Comparison of ENCODE assay signal across 9 mouse cellular contexts in genomic region chr19:8569453-8569863, GRCm38 (mm10). TPM values are rescaled to one million over a fixed set of nuclear protein-coding genes. Genes with fewer than 3 reads are reported as not detected.
A peak's percentile ranks its signal among the peaks of the same experiment; 100 is the strongest.
DNase-seq lines count a peak whose midpoint lies in the region; ATAC-seq and TF ChIP-seq lines count a peak whose summit lies in the region.
"Had no signal": no experiment of that assay in that cellular context is flagged by ENCODE, and none has a peak within 500 bp of the region (broad histone marks: within the 10 kb centered on the region; RNA-seq: fewer than 3 reads in every experiment).

No protein-coding gene starts in this region.

- peak; percentile 41 for TF ChIP-seq CTCF in E14TG2a.4 (conservative IDR thresholded peaks at IDR 0.05; ENCODE audit: low read length)
- TF ChIP-seq CTCF in hindbrain, postnatal 0 days (IDR thresholded peaks at IDR 0.05; ENCODE audit: low read depth) = peak; percentile 80

- peak overlapping the region; percentile 57 for H3K4me3 ChIP-seq in E14TG2a.4 (replicated peaks; ENCODE audit: low read length)
- H3K4me3 ChIP-seq in forebrain, embryonic 10.5 days = peak overlapping the region; percentile 42
- peak overlapping the region; percentile 24 for H3K4me3 ChIP-seq in hindbrain, postnatal 0 days (ENCODE audit: low read length)
- H3K4me3 ChIP-seq in liver, embryonic 13.5 days (replicated peaks) = no peak overlapping the region

- peak; percentile 56 for ATAC-seq in hindbrain, postnatal 0 days
- ATAC-seq in liver, embryonic 13.5 days (ENCODE audit: low read depth) = no peak

- H3K4me1 ChIP-seq in E14TG2a.4 (replicated peaks; ENCODE audit: low read depth, low read length) = peaks cover 29% of the 10 kb centered on the region
- peaks cover 14% of the 10 kb centered on the region for H3K4me1 ChIP-seq in forebrain, embryonic 10.5 days
- no peaks in the 10 kb centered on the region for H3K4me1 ChIP-seq in hindbrain, postnatal 0 days (ENCODE audit: insufficient read depth, low read length)
- H3K4me1 ChIP-seq in liver, embryonic 13.5 days (replicated peaks) = peaks cover 8% of the 10 kb centered on the region

- H3K9ac ChIP-seq in hindbrain, postnatal 0 days (replicated peaks; ENCODE audit: low read length) = no peak overlapping the region
- no peak overlapping the region for H3K9ac ChIP-seq in liver, embryonic 13.5 days

- peaks cover 6% of the 10 kb centered on the region; the same call in 1 of the 2 replicates for H3K27me3 ChIP-seq in E14TG2a.4 (ENCODE audit: insufficient read depth, low read length)
- H3K27me3 ChIP-seq in forebrain, embryonic 10.5 days (ENCODE audit: poor library complexity, severe bottlenecking) = no peaks in the 10 kb centered on the region
- H3K27me3 ChIP-seq in hindbrain, postnatal 0 days (ENCODE audit: insufficient read depth, low read length) = no peaks in the 10 kb centered on the region
- no peaks in the 10 kb centered on the region for H3K27me3 ChIP-seq in liver, embryonic 13.5 days

- H3K27ac ChIP-seq in forebrain, embryonic 10.5 days = peak overlapping the region; percentile 60; the same call in 1 of the 2 replicates
- no peak overlapping the region for H3K27ac ChIP-seq in hindbrain, postnatal 0 days
- no peak overlapping the region for H3K27ac ChIP-seq in liver, embryonic 13.5 days

- DNase-seq in cerebellum, postnatal 10 days = peak; percentile 74 to 77
- DNase-seq in cerebellum, adult 9-10 months = no peak
- peak; percentile 34 for DNase-seq in forebrain, embryonic 10.5 days (ENCODE audit: extremely low spot score, low spot score)
- peak; percentile 68 for DNase-seq in hindbrain, postnatal 0 days (ENCODE audit: low spot score)
- no peak for DNase-seq in liver, embryonic 13.5 days
- peak; percentile 51 to 62 for DNase-seq in right cerebral cortex, postnatal 10 days (ENCODE audit: low spot score in 2 of 2)
- DNase-seq in T-cell, adult 2 months (ENCODE audit: low spot score) = no peak

- no peaks in the 10 kb centered on the region for H3K9me3 ChIP-seq in E14TG2a.4 (ENCODE audit: low read length)
- no peaks in the 10 kb centered on the region for H3K9me3 ChIP-seq in forebrain, embryonic 10.5 days
- H3K9me3 ChIP-seq in hindbrain, postnatal 0 days (ENCODE audit: low read length) = no peaks in the 10 kb centered on the region
- no peaks in the 10 kb centered on the region for H3K9me3 ChIP-seq in liver, embryonic 13.5 days (replicated peaks)

- 4% methylated on average over 14 of the region's 14 CpGs for WGBS in forebrain, embryonic 10.5 days
- WGBS in hindbrain, postnatal 0 days = 6% methylated on average over 14 of the region's 14 CpGs
- 13% methylated on average over 14 of the region's 14 CpGs for WGBS in liver, embryonic 13.5 days (ENCODE audit: insufficient replicate concordance)

- H3K36me3 ChIP-seq in E14TG2a.4 (ENCODE audit: insufficient read depth, low read length) = no peaks in the 10 kb centered on the region
- H3K36me3 ChIP-seq in forebrain, embryonic 10.5 days (replicated peaks) = no peaks in the 10 kb centered on the region
- H3K36me3 ChIP-seq in hindbrain, postnatal 0 days (ENCODE audit: insufficient read depth, low read length) = no peaks in the 10 kb centered on the region
- H3K36me3 ChIP-seq in liver, embryonic 13.5 days = no peaks in the 10 kb centered on the region

- peak overlapping the region; percentile 60 for H3K4me2 ChIP-seq in hindbrain, postnatal 0 days (ENCODE audit: low read depth, low read length)
- H3K4me2 ChIP-seq in liver, embryonic 13.5 days = peak overlapping the region; percentile 47

RNA-seq across cellular contexts. Expression of gene Slc22a8, which starts 21.6 kb away (rescaled TPM):
- polyA plus RNA-seq in forebrain, embryonic 10.5 days (2016; fragmentation: Nextera tagmentation; extraction: Ambion mirVana) = 0.06 TPM in 1 of 2 replicates, not detected in the other
- 15.7 and 18.5 TPM in 2 replicates for total RNA-seq in hindbrain, postnatal 0 days (2014; rRNA removed)
- 18.2 and 19.9 TPM in 2 replicates for polyA plus RNA-seq in hindbrain, postnatal 0 days (2015; fragmentation: Nextera tagmentation; extraction: Ambion mirVana)
- 1.3 and 1.6 TPM in 2 replicates for polyA plus RNA-seq in liver, embryonic 13.5 days (2015; fragmentation: Nextera tagmentation; extraction: Ambion mirVana)

RNA-seq across cellular contexts. Expression of gene Slc22a6, which starts 48.4 kb away (rescaled TPM):
- 0.06 TPM in 1 of 2 replicates, not detected in the other for polyA plus RNA-seq in forebrain, embryonic 10.5 days (2016; fragmentation: Nextera tagmentation; extraction: Ambion mirVana)
- total RNA-seq in hindbrain, postnatal 0 days (2014; rRNA removed) = 9.6 and 13.1 TPM in 2 replicates
- 8.9 and 9.8 TPM in 2 replicates for polyA plus RNA-seq in hindbrain, postnatal 0 days (2015; fragmentation: Nextera tagmentation; extraction: Ambion mirVana)
- polyA plus RNA-seq in liver, embryonic 13.5 days (2015; fragmentation: Nextera tagmentation; extraction: Ambion mirVana) = not detected in 2 replicates
- polyA plus RNA-seq: gonadal fat pad, adult 2 months had no signal

Comparison
In these comparisons a context has a peak if more than half of its experiments do, and no peak if none do; other contexts are left out.
1. DNase-seq: peak in cerebellum, postnatal 10 days (2 of 2), forebrain, embryonic 10.5 days (single experiment), hindbrain, postnatal 0 days (single experiment) and right cerebral cortex, postnatal 10 days (2 of 2); none in cerebellum, adult 9-10 months (single experiment), liver, embryonic 13.5 days (single experiment) and T-cell, adult 2 months (single experiment).